Mouse (Mus musculus): ENCODE measurements around the gene Gm21985.

GRCm38 (mm10) chr2:112339736-112340135 is 73.6 kb downstream of the Gm21985 start:
- TF ChIP-seq HCFC1 (IDR thresholded peaks at IDR 0.05; ENCODE audit: low read depth, low read length) (no peak), MYC (IDR thresholded peaks at IDR 0.05; ENCODE audit: low read depth, low read length) (no peak), ZNF384 (IDR thresholded peaks at IDR 0.05; ENCODE audit: low read depth, low read length) (no peak), ZKSCAN1 (IDR thresholded peaks at IDR 0.05; ENCODE audit: borderline replicate concordance, low read depth, low read length) (no peak), POLR2A (IDR thresholded peaks at IDR 0.05; ENCODE audit: low read depth, low read length) (no peak), CTCF (conservative IDR thresholded peaks at IDR 0.05 in 1 of 2, IDR thresholded peaks at IDR 0.05 in 1 of 2; ENCODE audit: low read depth in 2 of 2, low read length in 2 of 2) (peak in 1 of 2 experiments; percentile 58; a peak in 2 of 4 replicates), PAX5 (IDR thresholded peaks at IDR 0.05; ENCODE audit: low read length) (no peak), CHD1 (IDR thresholded peaks at IDR 0.05; ENCODE audit: low read depth, low read length) (no peak), SIN3A (IDR thresholded peaks at IDR 0.05; ENCODE audit: low read length) (no peak), USF2 (conservative IDR thresholded peaks at IDR 0.05; ENCODE audit: low read depth, low read length) (no peak)
